Mouse (Mus musculus) liver, adult 2 months (tissue): Measurements from ENCODE around the gene Grwd1. TPM values are rescaled to one million over a fixed set of nuclear protein-coding genes. Genes with fewer than 3 reads are reported as not detected.
"Not testable (repeated sequence)": the region's sequence is repeated elsewhere in the genome, so short reads cannot be mapped to it uniquely, and the experiment has no call there.

Experiments
- DNase-seq: peaks from one replicate; pipeline ENCODE4 v3.0.0-alpha.2; 2011; ENCODE audit warnings: low read depth, low spot score; ENCODE audit errors: extremely low read depth
- H3K27ac ChIP-seq: fragments of 200-500 bp; replicated peaks from 2 replicates; pipeline ENCODE4 v1.5.1; 2012; ENCODE audit warnings: low read depth, mild to moderate bottlenecking, control low read depth, inconsistent platforms, low read length; ENCODE audit not compliant: insufficient read depth
- H3K27me3 ChIP-seq: fragments of 200-500 bp; 2 replicates; pipeline ENCODE4 v1.6.1; 2012; ENCODE audit warnings: mild to moderate bottlenecking, moderate library complexity, low read length, inconsistent platforms; ENCODE audit not compliant: control insufficient read depth, insufficient read depth
- H3K36me3 ChIP-seq: fragments of 200-500 bp; 2 replicates; pipeline ENCODE4 v1.6.1; 2012; ENCODE audit warnings: low read length, inconsistent platforms; ENCODE audit not compliant: control insufficient read depth, insufficient read depth
- H3K4me1 ChIP-seq: fragments of 200-500 bp; 2 replicates; pipeline ENCODE4 v1.6.1; 2011; ENCODE audit warnings: low read length; ENCODE audit not compliant: control insufficient read depth, insufficient read depth
- H3K4me3 ChIP-seq: fragments of 200-500 bp; 2 replicates; pipeline ENCODE4 v1.5.1; 2011; ENCODE audit warnings: low read depth, mild to moderate bottlenecking, control low read depth, low read length, moderate library complexity; ENCODE audit not compliant: insufficient read depth
- H3K79me2 ChIP-seq: fragments of 200-500 bp; 2 replicates; pipeline ENCODE4 v1.6.1; 2012; ENCODE audit warnings: inconsistent platforms, mild to moderate bottlenecking, low read length, moderate library complexity; ENCODE audit not compliant: control insufficient read depth, insufficient read depth
- H3K9ac ChIP-seq: fragments of 200-500 bp; 2 replicates; pipeline ENCODE4 v1.6.1; 2012; ENCODE audit warnings: low read depth, mild to moderate bottlenecking, control low read depth, inconsistent platforms, low read length
- CTCF ChIP-seq: fragments of 200-500 bp; IDR thresholded peaks from 2 replicates; pipeline ENCODE4 v1.5.1; 2011; ENCODE audit warnings: low read depth, low read length, control low read depth
- POLR2A ChIP-seq: fragments of 200-500 bp; IDR thresholded peaks from 2 replicates; pipeline ENCODE4 v1.6.1; 2011; ENCODE audit warnings: low read length, control low read depth; ENCODE audit not compliant: insufficient read depth; ENCODE audit errors: extremely low read depth
- WGBS: fragments of 180-500 bp; shearing (Covaris S2); methylation state at CpG from one replicate; pipeline ENCODE4 v1.1.7; 2018; 5-methylcytosine and 5-hydroxymethylcytosine counted together
- polyA plus RNA-seq: library from polyadenylated mRNA; depleted of rRNA; stranded (reverse); fragments of >200 nt; gene quantifications from 2 replicates; pipeline ENCODE4 v1.2.3, GENCODE M21; 2012; rRNA removed
- total RNA-seq: library from RNA; depleted of rRNA; stranded (reverse); fragments of >200 nt; gene quantifications from 2 replicates; pipeline ENCODE4 v1.2.3, GENCODE M21; 2014; rRNA removed

Gene Grwd1
- total RNA-seq (5.3 and 6.8 TPM in 2 replicates), polyA plus RNA-seq (7.5 and 11.0 TPM in 2 replicates)

DNA sequence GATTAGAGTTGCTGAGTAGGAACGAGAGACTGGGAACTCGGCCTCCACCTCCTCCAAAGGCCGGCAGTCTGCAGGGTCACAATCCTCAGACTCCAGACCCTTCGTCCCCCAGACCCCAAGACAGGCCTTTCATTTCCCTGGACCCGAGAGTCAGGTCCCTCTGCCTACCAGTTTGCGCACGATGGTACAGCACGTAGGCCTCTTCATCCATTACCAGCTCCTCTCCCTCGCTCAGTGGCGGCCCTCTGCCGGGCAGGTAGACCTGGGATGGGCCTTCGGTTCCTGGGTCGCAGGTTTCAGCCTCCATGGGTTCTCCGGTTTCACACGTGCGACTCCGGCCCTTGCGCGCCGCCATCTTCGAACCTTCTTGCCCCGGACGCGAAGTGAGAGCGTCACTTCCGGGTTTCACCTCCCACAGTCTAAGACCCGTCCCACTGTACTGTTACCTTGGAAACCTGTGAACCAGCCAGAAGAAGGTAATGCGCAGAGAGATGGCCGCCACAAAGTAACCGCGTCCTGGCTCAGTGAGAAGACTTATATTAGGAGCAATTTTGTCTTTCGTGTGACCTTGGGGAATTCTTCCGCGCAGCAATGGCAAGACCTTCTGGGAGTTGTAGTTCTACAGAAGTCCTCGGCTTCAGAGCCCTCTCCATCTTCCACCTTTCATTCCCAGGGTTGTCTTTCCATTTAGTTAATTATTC is at the start of gene Grwd1:
Grwd1 (minus strand) TSS at position 518 of the 701 bp plus-strand sequence.
- peak within 1 kb of the TSS; percentile 74 for H3K4me3 ChIP-seq
- peaks cover 22% of the 10 kb centered on the region for H3K27me3 ChIP-seq
- H3K36me3 ChIP-seq: no peaks in the 10 kb centered on the region; the same call in 1 of the 2 replicates
- H3K9ac ChIP-seq: peak within 1 kb of the TSS; percentile 63
- no peak for TF ChIP-seq CTCF
- TF ChIP-seq POLR2A: no peak
- DNase-seq: peak; percentile 84
- WGBS: under 1% methylated on average over 35 of the region's 35 CpGs
- H3K4me1 ChIP-seq: peaks cover 6% of the 10 kb centered on the region; the same call in 1 of the 2 replicates
- H3K79me2 ChIP-seq: no peaks in the 10 kb centered on the region; the same call in 1 of the 2 replicates
- 0 out of 2 replicates have a peak within 1 kb of the TSS, but pooled peaks have one; percentile 43 for H3K27ac ChIP-seq

DNA sequence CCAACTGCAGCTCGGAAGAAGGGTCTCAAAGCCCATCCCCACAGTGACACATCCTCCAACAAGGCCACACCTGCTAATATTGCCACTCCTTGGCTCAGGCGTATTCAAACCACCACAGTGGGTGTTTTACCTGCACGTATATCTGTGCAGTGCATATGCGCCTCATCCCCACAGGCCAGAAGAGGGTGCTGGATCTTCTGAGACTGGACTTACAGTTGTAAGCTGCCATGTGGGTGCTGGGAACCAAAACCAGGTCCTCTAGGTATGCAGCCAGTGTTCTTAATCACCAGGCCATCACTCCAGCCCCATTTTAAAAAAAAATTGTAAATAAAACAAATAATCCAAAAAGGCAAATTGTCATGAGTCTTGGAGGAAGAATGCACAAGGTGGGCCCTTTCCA is 49.8 kb upstream of the Grwd1 start:
- no peaks in the 10 kb centered on the region for H3K4me1 ChIP-seq
- DNase-seq: no peak
- H3K9ac ChIP-seq: no peak overlapping the region
- WGBS: 99% methylated on average over 4 of the region's 4 CpGs
- no peak overlapping the region for H3K4me3 ChIP-seq
- no peak for TF ChIP-seq POLR2A
- no peak for TF ChIP-seq CTCF
- H3K79me2 ChIP-seq: peaks cover 2% of the 10 kb centered on the region; the same call in 1 of the 2 replicates
- no peak overlapping the region for H3K27ac ChIP-seq
- H3K36me3 ChIP-seq: peaks cover 42% of the 10 kb centered on the region
- no peaks in the 10 kb centered on the region for H3K27me3 ChIP-seq

DNA sequence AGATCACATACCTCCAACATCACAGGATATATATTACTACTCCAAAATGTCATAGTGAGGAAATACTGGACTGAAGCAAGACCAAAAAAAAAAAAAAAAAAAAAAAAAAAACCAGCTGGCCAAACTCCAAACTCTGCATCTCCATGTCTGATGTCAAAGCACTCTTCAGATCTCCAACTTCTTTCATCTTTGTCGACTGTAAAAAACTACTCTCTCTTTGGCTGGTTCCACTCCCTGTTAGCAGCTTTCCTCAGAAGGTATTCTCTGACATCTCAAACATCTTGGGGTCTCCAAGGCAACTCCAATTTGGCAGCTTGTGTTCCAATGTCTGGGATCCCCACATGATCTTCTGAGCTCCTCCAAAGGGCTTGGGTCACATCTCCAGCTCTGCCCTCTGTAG is 47.5 kb upstream of the Grwd1 start, which contains the start of gene Grin2d:
Grin2d (minus strand) TSS at position 101 of the 400 bp plus-strand sequence.
- not testable (repeated sequence) for H3K27ac ChIP-seq, DNase-seq, H3K4me3 ChIP-seq, H3K4me1 ChIP-seq, H3K9ac ChIP-seq, H3K27me3 ChIP-seq
- 87% methylated on average over 1 of the region's 1 CpGs for WGBS
- Histone ChIP-seq H3K36me3 (peaks cover 45% of the 10 kb centered on the region), H3K79me2 (peaks cover 20% of the 10 kb centered on the region; the same call in 1 of the 2 replicates)

DNA sequence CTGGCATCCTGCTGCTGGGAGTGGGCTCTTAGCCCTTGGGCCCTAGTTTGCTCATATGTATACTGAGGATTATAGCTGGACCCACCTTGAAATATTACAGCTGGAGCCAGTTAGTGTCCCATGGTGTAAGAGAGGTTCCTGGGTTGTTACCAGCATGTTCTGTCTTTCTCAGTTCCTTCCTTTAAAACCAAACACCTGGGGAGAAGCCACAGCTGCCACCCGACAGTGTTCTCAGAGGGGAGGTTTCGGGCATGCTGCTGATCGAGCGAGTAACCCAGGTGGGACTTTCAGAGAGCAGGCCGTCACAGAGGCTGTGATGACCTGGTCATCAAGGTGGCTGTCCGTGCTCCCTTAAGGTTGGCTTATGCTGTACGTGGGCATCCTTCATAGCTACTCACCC is 46.2 kb upstream of the Grwd1 start:
- DNase-seq: no peak
- H3K27me3 ChIP-seq: no peaks in the 10 kb centered on the region
- peaks cover 7% of the 10 kb centered on the region for H3K4me1 ChIP-seq
- H3K4me3 ChIP-seq: no peak overlapping the region
- H3K9ac ChIP-seq: no peak overlapping the region
- peaks cover 34% of the 10 kb centered on the region for H3K36me3 ChIP-seq
- WGBS: 98% methylated on average over 7 of the region's 7 CpGs
- TF ChIP-seq POLR2A: no peak
- TF ChIP-seq CTCF: no peak
- peaks cover 20% of the 10 kb centered on the region; the same call in 1 of the 2 replicates for H3K79me2 ChIP-seq
- no peak overlapping the region for H3K27ac ChIP-seq

DNA sequence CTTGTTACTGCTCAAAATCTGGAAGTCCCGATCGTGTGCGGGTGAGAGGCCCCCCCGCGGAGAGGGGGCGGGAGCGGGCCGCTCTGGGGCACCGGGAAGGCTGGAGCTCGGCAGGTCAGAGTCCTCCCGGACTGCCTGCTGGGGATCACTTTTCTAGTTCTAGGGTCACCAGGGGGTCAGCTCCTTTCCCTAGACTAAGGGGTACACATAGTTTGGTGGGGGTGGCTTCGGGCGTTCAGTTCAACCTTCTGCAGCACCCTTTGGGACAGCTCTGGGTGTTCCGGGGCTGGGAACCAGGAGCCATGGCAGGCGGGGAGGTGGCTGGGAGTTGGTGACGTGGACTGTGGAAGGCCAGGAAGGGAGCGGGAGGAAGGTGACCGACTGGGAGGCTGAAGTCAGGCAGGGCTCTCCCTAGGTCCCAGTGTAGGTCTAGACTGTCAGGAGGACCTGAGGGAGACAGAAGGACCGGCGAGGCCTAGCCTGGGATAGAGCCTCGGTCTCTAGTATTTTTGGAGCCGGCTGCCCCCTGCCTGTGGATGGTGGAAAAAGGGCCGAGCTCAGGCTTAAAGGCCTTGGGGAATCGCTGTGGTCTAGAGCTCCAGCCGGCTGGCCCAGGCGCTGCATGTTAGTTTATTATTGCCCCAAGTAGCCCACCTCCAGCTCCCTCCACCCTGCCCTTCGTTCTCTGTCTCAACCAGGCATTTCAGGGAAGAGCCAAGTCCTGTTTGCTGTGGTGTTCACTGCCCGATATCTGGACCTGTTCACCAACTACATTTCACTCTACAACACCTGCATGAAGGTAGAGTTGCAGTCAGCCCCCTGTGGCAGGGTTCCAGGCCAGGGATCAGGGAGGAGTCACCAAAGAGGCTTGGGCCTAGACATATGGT is 42.6 kb upstream of the Grwd1 start:
- H3K79me2 ChIP-seq: peaks cover 20% of the 10 kb centered on the region; the same call in 1 of the 2 replicates
- TF ChIP-seq POLR2A: 0 out of 2 replicates have a peak, but pooled peaks have one; percentile 38
- peak; percentile 30 for TF ChIP-seq CTCF
- peaks cover 7% of the 10 kb centered on the region for H3K4me1 ChIP-seq
- peak overlapping the region; percentile 78 for H3K4me3 ChIP-seq
- peak; percentile 71 for DNase-seq
- H3K9ac ChIP-seq: peak overlapping the region; percentile 87
- H3K27ac ChIP-seq: peak overlapping the region; percentile 86
- under 1% methylated on average over 27 of the region's 28 CpGs for WGBS
- H3K27me3 ChIP-seq: peaks cover 11% of the 10 kb centered on the region
- H3K36me3 ChIP-seq: peaks cover 22% of the 10 kb centered on the region

DNA sequence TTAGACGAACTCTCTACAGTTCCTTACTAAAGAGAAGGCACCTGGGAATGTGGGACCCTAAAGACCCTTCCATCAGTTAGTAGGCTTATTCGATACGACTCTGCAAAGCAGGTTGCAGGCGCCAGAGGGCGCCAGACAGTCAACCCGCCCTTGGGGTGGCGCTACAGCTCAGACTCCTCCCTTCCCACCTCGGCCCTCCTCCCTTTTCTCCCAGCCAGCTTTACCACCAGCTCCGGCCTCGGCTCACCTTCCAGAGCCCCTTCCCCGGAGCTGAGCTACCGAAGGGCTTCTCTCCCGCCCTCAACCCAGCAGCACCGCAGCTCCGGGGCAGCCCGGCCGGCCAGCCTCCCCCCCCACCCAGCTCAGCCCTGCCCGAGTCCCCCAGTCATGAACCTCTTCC is 41.9 kb upstream of the Grwd1 start, which contains the start of gene Kdelr1:
Kdelr1 (plus strand) TSS at position 149 of the 400 bp plus-strand sequence.
- Histone ChIP-seq H3K4me3 (peak within 1 kb of the TSS; percentile 78), H3K9ac (peak within 1 kb of the TSS; percentile 87), H3K36me3 (peaks cover 19% of the 10 kb centered on the region), H3K27me3 (peaks cover 16% of the 10 kb centered on the region), H3K79me2 (peaks cover 20% of the 10 kb centered on the region; the same call in 1 of the 2 replicates), H3K4me1 (peaks cover 7% of the 10 kb centered on the region), H3K27ac (peak within 1 kb of the TSS; percentile 86)
- peak; percentile 97 for TF ChIP-seq CTCF
- TF ChIP-seq POLR2A: peak; percentile 67; the same call in 1 of the 2 replicates
- under 1% methylated on average over 18 of the region's 18 CpGs for WGBS
- DNase-seq: peak; percentile 79
